Mouse (Mus musculus) layer of hippocampus, adult 2 months (tissue): ENCODE results near the gene Xkr8. TPM values are rescaled to one million over a fixed set of nuclear protein-coding genes. Genes with fewer than 3 reads are reported as not detected.

Source experiments
- DNase-seq, 2 experiments: peaks; one replicate each; pipeline ENCODE4 v3.0.0; 2022; ENCODE audit warnings: low spot score in 2 of 2
- H3K27ac ChIP-seq: fragments of 200-600 bp; 2 replicates; pipeline ENCODE4 v1.8.1; 2022
- H3K4me3 ChIP-seq: fragments of 200-600 bp; 2 replicates; pipeline ENCODE4 v1.8.1; 2022; ENCODE audit warnings: mild to moderate bottlenecking
- CTCF ChIP-seq: fragments of 200-600 bp; conservative IDR thresholded peaks from 2 replicates; pipeline ENCODE4 v1.8.1; 2022; ENCODE audit warnings: antibody characterized with exemption, mild to moderate bottlenecking, moderate library complexity
- total RNA-seq, 2 experiments: library from RNA; stranded (reverse); gene quantifications; 2 replicates each; pipeline ENCODE4 v1.2.3; 2021

The Xkr8 gene
- total RNA-seq, 2 experiments from 2014 or later: 3.1 to 3.6 TPM

GRCm38 (mm10) chr4:132728233-132728632 is 4.1 kb downstream of the Xkr8 start:
- TF ChIP-seq CTCF: no peak
- H3K4me3 ChIP-seq: no peak overlapping the region
- H3K27ac ChIP-seq: no peak overlapping the region
- no peak for DNase-seq

- DNase-seq: no peak
- no peak overlapping the region for H3K4me3 ChIP-seq
- no peak overlapping the region for H3K27ac ChIP-seq
- TF ChIP-seq CTCF: no peak
Observed at GRCm38 (mm10) chr4:132718251-132718650, 14.1 kb downstream of the Xkr8 start.

- DNase-seq: no peak
- Histone ChIP-seq H3K4me3 (no peak overlapping the region), H3K27ac (no peak overlapping the region)
- TF ChIP-seq CTCF: no peak
Observed at GRCm38 (mm10) chr4:132713181-132713580, 19.2 kb downstream of the Xkr8 start.

GRCm38 (mm10) chr4:132706885-132707284 is 25.5 kb downstream of the Xkr8 start:
- Histone ChIP-seq H3K4me3 (no peak overlapping the region), H3K27ac (no peak overlapping the region)
- TF ChIP-seq CTCF: no peak
- no peak for DNase-seq

GRCm38 (mm10) chr4:132702076-132702475 is 30.3 kb downstream of the Xkr8 start:
- Histone ChIP-seq H3K27ac (no peak overlapping the region), H3K4me3 (no peak overlapping the region)
- no peak for TF ChIP-seq CTCF
- DNase-seq: no peak

GRCm38 (mm10) chr4:132693366-132693765 is 39.0 kb downstream of the Xkr8 start:
- Histone ChIP-seq H3K27ac (no peak overlapping the region), H3K4me3 (no peak overlapping the region)
- no peak for TF ChIP-seq CTCF
- no peak for DNase-seq

- no peak for DNase-seq
- no peak overlapping the region for H3K4me3 ChIP-seq
- H3K27ac ChIP-seq: no peak overlapping the region
- no peak for TF ChIP-seq CTCF
Observed at GRCm38 (mm10) chr4:132689634-132690033, 42.7 kb downstream of the Xkr8 start.

GRCm38 (mm10) chr4:132676771-132677539 is 55.4 kb downstream of the Xkr8 start:
- Histone ChIP-seq H3K27ac (no peak overlapping the region), H3K4me3 (no peak overlapping the region)
- peak; percentile 29 to 41 for DNase-seq
- peak; percentile 84 for TF ChIP-seq CTCF

Other genes starting within 250 kb of the Xkr8 start
- 10 to 100 TPM; 13.1 to 13.3 TPM for gene Sesn2, start 222.0 kb downstream of the Xkr8 start, total RNA-seq
- gene Atpif1, start 198.9 kb downstream of the Xkr8 start, total RNA-seq: 100 to 1,000 TPM; 416 to 419 TPM
- gene Dnajc8, start 197.0 kb downstream of the Xkr8 start, total RNA-seq: 10 to 100 TPM; 87.9 to 92.9 TPM
- 1 to 10 TPM; 1.0 to 1.1 TPM for gene Ptafr, start 168.5 kb downstream of the Xkr8 start, total RNA-seq
- 10 to 100 TPM; 24.2 to 28.2 TPM for gene Eya3, start 93.6 kb downstream of the Xkr8 start, total RNA-seq
- gene Smpdl3b, start 24.7 kb upstream of the Xkr8 start, total RNA-seq: 1 to 10 TPM; 3.6 to 4.5 TPM
- 10 to 100 TPM; 11.9 to 16.0 TPM for gene Rpa2, start 35.8 kb upstream of the Xkr8 start, total RNA-seq
- under 1 TPM; 0.54 to 0.77 TPM for gene Themis2, start 63.8 kb upstream of the Xkr8 start, total RNA-seq
- 10 to 100 TPM; 40.7 to 43.5 TPM for gene Ppp1r8, start 110.6 kb upstream of the Xkr8 start, total RNA-seq
- 100 to 1,000 TPM; 105 to 108 TPM for gene Stx12, start 152.0 kb upstream of the Xkr8 start, total RNA-seq
- gene Fam76a, start 190.0 kb upstream of the Xkr8 start, total RNA-seq: 10 to 100 TPM; 51.2 to 54.5 TPM
- gene Fgr, start 241.5 kb upstream of the Xkr8 start, total RNA-seq: under 1 TPM in 1 of 2 experiments, not detected in 1; 0.12 TPM